Mouse (Mus musculus) CH12.LX (cell line): ENCODE results near the gene 5730522E02Rik.

Experiments
- POLR2AphosphoS2 ChIP-seq: IDR thresholded peaks from 2 replicates; pipeline ENCODE4 v1.6.1; 2011; ENCODE audit warnings: low read depth, low read length, improper control_type of control experiment
- USF1 ChIP-seq: IDR thresholded peaks from 2 replicates; pipeline ENCODE4 v1.6.1; 2014; ENCODE audit warnings: low read depth, mild to moderate bottlenecking, inconsistent platforms, low read length, improper control_type of control experiment

DNA sequence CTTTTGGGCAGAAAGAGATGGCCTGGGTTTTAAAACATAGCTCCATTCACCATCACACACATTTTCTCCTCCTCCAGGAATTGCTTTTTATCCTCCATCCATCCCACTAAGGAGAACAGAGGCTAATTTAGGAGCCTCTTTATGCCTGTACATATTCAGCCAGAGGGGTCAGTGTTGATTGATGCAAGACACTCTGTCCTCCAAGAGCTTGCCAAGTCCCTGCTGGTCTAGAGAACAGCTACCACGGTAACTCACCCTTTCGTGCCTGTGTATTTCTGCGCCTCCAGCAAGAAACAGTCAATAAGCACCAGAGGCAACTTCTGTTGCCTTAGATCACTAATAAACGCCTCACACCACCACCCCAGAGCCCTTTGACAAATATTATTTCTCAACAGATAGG, 620.3 kb downstream of the 5730522E02Rik start:
- TF ChIP-seq USF1 (no peak), POLR2AphosphoS2 (no peak)
